Mouse (Mus musculus) adipocyte (in vitro differentiated cells): Measurements from ENCODE around the gene Pde4b.

Source experiments
- DNase-seq: peaks from one replicate; pipeline ENCODE4 v3.0.0-alpha.2; 2016; ENCODE audit warnings: low spot score

Pde4b gene

GRCm38 (mm10) chr4:102406848-102407247 is 319.5 kb downstream of the Pde4b start:
- DNase-seq: no peak

GRCm38 (mm10) chr4:102408132-102408531 is 320.8 kb downstream of the Pde4b start:
- no peak for DNase-seq

- DNase-seq: no peak
Observed at GRCm38 (mm10) chr4:102408938-102409337, 321.6 kb downstream of the Pde4b start.

- no peak for DNase-seq
Observed at GRCm38 (mm10) chr4:102413101-102413500, 325.8 kb downstream of the Pde4b start.

- DNase-seq: no peak
Observed at GRCm38 (mm10) chr4:102413794-102414193, 326.5 kb downstream of the Pde4b start.

- no peak for DNase-seq
Observed at GRCm38 (mm10) chr4:102414610-102415009, 327.3 kb downstream of the Pde4b start.

GRCm38 (mm10) chr4:102420794-102421397 is 333.6 kb downstream of the Pde4b start:
- DNase-seq: no peak

GRCm38 (mm10) chr4:102421398-102421859 is 334.1 kb downstream of the Pde4b start:
- no peak for DNase-seq

- DNase-seq: no peak
Observed at GRCm38 (mm10) chr4:102424104-102424503, 336.8 kb downstream of the Pde4b start.

- DNase-seq: no peak
Observed at GRCm38 (mm10) chr4:102425422-102425821, 338.1 kb downstream of the Pde4b start.

GRCm38 (mm10) chr4:102429730-102430341 is 342.5 kb downstream of the Pde4b start:
- DNase-seq: no peak

- no peak for DNase-seq
Observed at GRCm38 (mm10) chr4:102432040-102432782, 344.9 kb downstream of the Pde4b start.

- no peak for DNase-seq
Observed at GRCm38 (mm10) chr4:102439401-102440118, 352.2 kb downstream of the Pde4b start.

GRCm38 (mm10) chr4:102440119-102440481 is 352.8 kb downstream of the Pde4b start:
- no peak for DNase-seq

- no peak for DNase-seq
Observed at GRCm38 (mm10) chr4:102443533-102443932, 356.2 kb downstream of the Pde4b start.

- no peak for DNase-seq
Observed at GRCm38 (mm10) chr4:102444501-102444900, 357.2 kb downstream of the Pde4b start.

- DNase-seq: no peak
Observed at GRCm38 (mm10) chr4:102446160-102446945, 359.0 kb downstream of the Pde4b start.

- no peak for DNase-seq
Observed at GRCm38 (mm10) chr4:102456426-102456825, 369.1 kb downstream of the Pde4b start.

GRCm38 (mm10) chr4:102459216-102459999 is 372.1 kb downstream of the Pde4b start:
- DNase-seq: no peak

GRCm38 (mm10) chr4:102478104-102478503 is 390.8 kb downstream of the Pde4b start:
- DNase-seq: no peak

- no peak for DNase-seq
Observed at GRCm38 (mm10) chr4:102478860-102479259, 391.5 kb downstream of the Pde4b start.
